Mouse (Mus musculus) embryo, embryonic 10.5 days (tissue): ENCODE results near the gene Hist1h3g.

Experiments
- DNase-seq: peaks from one replicate; pipeline ENCODE4 v3.0.0-alpha.2; 2015; ENCODE audit warnings: low spot score

Gene Hist1h3g

DNA sequence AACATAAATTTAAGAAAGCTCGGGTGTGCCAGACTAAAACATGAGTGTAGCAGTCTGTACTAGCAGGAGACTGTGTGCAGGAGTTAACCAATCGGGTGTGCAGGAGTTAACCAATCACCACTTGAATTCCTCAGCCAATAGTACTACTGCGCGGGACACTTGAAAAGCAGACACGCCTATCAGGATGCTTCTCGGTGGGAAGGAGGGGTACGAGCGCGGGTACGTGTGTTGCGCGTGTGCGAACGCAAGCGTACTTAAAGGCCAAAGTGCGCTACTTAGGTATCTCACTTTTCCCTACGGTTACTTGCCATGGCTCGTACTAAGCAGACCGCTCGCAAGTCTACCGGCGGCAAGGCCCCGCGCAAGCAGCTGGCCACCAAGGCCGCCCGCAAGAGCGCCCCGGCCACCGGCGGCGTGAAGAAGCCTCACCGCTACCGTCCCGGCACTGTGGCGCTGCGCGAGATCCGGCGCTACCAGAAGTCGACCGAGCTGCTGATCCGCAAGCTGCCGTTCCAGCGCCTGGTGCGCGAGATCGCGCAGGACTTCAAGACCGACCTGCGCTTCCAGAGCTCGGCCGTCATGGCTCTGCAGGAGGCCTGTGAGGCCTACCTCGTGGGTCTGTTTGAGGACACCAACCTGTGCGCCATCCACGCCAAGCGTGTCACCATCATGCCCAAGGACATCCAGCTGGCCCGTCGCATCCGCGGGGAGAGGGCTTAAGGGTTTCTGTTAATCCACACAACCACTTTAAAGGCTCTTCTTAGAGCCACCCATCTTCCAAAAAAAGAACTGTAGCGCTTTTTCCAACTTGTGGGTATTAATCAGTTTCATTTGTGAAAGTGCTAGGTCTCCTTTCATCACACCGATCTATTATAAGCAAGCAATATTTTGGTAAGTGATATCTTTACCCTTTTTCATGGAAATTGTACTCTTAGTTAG is at the start of gene Hist1h3g:
Gene Hist1h3g (plus strand): TSS at position 286 of the 939 bp plus-strand sequence.
- DNase-seq, result peak; percentile 98

DNA sequence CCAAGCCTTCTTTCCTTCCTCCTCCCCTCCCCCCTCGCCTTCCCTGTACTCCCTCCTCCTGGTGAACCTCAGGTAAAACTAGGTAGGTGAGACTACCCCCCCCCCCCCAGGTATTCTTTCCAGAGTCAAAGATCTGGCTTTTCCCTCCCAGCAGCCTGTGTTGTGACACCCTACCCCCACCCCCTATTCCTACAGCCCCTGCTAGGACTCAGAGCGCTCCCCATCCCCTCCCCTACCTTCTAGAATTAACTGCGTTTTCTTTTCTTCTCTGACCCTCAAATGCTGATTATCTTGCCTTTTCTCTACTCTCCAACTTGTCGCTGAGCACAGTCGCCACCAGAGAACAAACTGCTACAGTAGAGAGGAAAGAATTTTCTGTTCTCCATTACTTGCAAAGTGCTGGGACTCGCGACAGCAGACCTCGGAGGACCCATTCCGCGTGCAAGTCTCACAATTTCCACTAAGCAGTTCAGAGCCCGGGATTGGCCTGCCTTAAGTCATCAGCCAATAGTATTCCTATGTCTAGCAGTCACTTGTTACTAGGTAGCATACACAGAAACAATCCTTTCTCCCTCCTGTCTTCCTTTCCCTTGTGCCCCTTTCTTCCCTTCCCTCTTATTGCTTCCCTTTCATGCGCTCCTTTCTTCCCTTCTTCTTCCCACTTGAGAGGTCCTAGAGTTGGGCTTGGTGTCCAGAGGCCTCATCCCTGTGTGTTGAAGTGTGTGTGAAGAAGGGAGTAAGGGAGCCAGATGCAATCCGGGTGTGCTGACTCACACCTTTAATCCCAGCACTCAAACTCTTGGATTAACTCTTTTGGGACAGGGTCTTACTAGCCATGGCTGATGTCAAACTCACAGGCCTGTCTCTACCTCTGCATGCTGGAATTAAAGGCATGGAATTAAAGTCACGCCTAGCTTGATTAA is 46.6 kb upstream of the Hist1h3g start, which contains the start of gene Btn2a2:
Gene Btn2a2 (minus strand): TSS at position 458 of the 923 bp plus-strand sequence.
- DNase-seq, result peak; percentile 89

DNA sequence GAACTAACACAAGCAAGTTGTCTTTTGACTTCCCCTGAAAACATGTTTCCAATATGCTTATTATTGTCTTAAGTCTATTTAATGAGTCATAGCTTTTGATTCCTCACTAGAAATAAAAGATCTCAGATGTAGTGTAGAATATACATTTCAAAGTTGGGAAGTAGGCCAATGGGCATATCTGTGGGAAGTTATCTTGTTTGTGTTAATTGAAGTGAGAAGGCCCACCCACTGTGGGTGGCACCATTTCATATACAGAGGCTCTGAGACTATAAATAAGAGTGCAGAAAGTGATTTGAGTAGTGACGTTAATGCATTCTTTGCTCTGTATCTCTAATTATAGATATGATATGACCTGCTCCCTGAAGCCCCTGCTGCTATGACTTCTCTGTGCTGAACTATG is 44.4 kb upstream of the Hist1h3g start:
- no peak for DNase-seq

DNA sequence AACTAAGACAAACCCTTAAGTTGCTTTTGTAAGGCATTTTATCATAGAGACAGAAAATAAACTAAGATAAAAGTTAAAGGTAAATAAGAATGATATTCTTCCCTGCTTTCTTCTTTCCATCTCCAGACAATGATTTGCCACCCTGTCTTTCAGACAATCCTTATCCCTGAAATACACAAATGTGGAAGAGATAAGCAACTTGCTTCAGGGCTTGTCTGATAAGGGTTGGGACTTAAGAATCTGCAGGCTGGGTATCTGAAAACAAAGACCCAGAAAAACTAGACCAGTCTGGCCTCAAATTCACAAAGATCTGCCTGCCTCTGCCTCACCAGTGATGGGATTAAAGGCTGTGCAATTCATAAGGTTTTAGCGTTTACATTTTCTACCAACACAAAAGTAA is 44.0 kb upstream of the Hist1h3g start:
- DNase-seq, result no peak

DNA sequence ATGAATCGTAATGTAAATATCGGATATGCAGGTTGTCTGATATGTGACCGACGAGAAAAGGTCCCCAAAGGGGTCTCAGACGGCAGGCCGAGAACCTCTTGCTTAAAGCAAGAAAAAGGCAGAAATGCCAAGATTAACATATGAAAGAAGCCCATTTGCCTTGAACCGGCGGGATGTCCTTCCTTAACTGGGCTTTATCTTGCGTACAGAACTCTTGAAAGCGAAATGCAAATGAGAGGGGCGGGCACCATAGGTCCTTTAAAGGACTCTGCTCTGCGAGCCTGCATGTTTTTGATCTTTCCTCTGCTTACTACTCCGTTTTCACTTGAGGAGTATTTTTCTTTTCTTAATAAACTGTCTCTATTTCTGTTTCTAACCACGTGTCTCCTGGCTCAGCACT is 43.2 kb upstream of the Hist1h3g start:
- DNase-seq, result peak; percentile 77

DNA sequence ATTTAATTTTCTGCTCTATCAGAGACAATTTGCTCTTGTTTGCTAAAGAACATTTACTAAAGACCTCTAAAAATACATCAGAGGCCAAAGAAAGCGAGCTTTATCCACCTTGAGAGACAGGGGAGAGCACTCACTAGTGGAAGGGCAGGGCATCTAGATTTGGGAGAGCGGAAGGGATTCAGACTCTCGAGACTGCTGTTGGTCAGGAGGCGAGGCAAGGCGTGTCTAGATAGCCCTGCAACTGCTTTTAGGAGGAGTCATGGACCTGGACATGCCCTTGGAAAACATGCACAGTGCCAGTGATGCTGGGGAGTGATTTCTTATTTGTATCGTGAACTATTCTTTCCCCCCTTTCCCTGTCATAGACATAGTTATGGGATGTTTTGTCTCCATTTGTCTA is 39.7 kb upstream of the Hist1h3g start:
- no peak for DNase-seq

DNA sequence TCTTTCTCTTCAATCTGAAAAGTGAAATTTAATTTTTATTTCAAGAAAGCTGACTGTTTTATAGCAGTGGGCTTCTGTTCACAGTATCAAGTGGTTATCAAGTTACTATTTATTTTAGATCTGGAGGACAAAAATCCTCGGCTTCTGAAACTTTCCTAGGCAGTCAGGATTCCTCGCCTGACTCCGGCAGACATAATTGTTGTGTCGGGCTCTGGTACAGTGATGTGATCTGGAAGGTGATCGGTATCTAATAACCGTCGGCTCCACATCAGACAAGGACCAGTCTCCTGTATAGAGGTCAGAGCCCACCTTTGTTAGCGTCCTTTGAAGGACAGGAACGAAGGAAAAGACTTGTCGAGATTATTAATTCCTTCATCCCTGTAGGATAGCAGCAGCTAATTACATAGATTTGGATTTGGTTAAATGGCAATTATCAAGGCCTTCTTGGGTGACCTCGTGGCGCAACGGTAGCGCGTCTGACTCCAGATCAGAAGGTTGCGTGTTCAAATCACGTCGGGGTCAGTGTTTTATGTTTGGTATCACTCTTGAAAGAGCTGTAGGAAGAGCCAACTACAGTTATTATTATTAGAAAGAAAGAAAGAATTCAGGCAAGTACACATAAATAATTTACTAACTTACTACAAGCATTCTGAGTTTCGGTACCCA is 37.4 kb upstream of the Hist1h3g start:
- peak; percentile 89 for DNase-seq

DNA sequence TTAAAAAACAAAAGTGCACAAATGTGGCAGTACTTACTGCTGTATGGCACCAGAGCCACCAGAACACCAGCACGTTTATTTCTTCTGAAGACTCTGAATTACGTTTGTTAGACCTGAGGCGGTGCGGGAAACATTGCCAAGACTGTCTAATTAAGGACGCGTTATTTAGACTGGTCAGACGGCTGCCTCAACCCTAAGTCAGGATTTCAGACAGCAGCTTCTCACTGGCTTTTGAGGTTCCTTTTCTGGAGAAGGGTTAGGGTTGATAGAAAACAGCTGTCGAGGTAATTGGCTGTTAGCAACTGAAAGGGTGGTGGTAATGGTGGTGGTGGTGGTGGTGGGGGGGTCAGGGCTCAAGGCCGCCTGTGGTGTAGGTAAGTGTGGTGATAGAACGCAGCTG is 36.6 kb upstream of the Hist1h3g start:
- peak; percentile 67 for DNase-seq

DNA sequence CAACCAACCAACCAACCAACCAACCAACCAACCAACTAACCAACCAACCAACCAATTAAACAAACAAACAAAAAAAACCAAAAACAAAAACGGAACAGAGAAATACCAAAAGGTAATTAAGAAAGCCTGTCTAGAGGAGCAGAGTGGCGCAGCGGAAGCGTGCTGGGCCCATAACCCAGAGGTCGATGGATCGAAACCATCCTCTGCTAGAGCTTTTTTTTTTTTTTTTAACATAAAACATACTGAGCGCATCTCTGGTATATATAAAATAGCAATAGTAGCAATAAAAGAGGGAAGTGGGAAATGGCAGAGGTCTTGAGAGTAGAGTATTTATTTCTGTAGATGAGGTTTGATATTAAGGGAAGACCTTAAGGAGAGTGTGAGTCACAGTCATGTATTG is 35.3 kb upstream of the Hist1h3g start:
- peak; percentile 52 for DNase-seq

DNA sequence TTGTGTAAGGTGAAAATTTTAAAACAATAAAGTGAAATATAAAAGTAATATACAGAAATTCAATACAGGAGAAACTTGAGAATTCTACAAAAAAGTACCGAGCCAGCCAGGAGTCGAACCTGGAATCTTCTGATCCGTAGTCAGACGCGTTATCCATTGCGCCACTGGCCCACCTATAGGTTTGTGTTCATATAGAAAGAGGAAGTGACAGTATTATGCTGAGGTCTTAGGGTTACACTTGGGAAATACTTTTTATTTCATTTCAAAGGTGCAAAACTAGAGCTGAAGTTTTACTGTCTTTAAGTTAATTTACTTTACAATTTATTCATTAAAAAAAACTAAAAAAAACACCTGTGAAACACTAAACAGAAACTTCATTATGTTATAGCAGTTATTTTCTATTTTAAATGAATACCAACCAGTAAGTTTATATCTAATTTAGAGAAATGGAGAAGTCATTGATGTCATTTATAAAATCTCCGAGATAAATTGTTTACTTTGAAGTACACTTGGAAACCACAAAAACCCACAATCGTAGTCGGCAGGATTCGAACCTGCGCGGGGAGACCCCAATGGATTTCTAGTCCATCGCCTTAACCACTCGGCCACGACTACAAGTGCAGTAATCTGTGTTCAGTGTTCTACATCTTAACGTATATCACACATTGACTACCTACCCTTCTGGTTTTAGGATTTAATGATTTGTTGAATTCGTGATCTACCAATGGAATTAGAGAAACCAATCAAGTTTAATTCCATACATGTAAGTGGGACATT is 34.6 kb upstream of the Hist1h3g start:
- DNase-seq, result peak; percentile 96

DNA sequence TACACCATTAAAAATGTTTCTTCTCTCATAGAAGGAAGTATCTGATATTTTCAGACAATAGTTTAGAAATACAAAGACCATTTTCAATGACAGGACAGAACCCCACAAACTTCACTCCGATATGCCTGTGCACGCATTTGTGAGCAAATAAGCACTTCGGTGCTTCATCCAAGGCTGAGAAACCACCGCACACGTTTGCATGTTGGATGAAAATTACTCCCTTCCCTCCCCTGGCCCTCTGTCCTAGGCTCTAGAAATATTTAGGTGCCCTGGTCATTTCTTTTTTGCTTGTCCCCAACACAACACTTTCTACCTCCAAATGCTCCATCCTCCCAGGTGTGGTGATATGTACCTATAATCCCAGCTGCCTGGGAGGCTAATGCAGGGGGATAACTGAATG is 33.7 kb upstream of the Hist1h3g start:
- no peak for DNase-seq

DNA sequence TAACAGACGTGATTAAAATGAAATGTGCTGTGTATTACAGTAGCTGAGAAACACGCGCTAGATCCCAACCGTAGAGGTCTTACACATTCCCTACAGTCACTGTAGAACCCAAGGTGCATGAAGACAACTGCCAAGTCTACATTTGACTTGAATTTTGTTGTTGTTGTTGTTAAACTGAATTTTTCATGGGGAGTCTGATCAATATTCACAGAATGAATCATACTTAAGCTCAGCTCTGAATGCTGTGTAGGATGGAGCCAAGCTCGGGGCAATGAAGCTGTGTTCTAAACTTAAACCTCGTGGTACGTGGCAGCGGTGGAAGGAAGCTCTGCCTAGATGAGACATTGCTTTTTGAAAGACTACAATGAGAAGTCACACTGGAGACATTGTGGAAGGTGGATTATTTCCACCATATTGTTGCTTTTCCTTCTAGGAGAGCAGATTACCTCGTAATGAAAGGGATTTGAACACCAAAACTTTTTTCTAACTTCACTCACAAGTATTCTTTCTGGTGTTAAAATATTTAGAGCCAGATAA is 33.1 kb upstream of the Hist1h3g start:
- DNase-seq, result no peak

DNA sequence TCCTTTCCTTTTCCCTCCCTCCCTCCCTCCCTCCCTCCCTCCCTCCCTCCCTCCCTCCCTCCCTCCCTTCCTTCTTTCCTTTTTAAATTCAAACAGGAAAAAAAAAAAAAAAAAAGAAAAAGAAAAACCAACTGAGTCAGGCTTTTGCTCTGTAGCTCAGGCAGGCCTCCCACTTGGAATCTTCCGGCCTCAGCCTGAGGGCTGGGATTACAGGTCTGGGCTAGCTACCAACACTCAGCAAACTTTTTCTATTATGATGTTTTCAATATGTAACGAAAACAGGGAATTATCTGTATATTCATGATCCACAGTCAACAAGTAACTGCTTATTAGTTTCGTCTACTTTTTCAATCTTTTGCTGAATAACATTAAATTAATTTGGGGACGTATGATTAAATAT is 32.3 kb upstream of the Hist1h3g start:
- DNase-seq, result no peak

DNA sequence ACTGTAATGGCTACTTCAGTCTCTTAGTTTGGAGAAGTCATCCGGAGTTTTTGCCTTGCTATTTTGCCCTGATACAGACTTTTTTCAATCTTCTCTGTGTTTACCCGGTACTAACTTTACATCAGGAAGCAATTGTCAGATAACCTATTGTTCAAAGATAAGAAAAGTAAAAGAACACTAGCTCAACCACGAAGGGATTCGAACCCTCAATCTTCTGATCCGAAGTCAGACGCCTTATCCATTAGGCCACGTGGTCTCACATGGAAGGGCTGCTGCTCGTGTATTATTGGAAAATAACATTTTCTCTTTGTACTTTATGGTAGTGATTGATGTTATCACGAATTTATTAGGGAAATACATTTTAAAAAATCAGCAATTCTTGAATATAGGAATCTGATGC is 31.4 kb upstream of the Hist1h3g start:
- peak; percentile 94 for DNase-seq

DNA sequence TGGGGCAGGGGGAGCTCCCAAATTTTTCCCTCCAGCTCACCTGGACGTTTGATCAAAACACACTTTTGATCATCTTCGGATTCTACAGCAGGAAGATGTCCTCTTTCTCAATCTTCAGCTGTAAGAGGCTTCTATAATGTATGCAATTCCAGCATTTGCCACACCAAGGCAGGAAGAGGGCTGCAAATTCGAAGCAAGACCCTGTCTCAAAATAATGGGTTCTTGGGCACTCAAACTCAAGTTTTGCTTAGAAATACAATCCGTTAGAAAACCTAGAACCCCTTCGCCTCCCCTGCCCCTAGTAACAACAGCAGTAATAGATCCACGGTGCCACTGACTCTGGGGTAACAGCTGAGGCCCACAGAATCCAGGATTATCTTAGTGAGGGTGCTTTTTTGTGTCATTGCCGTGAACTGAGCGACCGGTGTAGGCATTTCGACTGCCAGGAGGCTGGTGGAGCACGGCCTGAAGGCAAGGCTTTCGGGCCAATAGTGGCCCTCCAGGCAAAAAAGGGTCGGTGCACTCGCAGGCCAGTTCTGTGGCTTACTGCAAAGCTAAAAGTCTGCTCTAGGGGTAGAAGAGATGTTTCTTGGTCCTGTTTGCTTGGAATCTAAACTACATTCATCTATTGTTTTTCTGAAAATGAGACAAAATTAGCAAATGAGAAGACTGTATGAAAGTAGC is 29.4 kb upstream of the Hist1h3g start:
- DNase-seq, result peak; percentile 65

DNA sequence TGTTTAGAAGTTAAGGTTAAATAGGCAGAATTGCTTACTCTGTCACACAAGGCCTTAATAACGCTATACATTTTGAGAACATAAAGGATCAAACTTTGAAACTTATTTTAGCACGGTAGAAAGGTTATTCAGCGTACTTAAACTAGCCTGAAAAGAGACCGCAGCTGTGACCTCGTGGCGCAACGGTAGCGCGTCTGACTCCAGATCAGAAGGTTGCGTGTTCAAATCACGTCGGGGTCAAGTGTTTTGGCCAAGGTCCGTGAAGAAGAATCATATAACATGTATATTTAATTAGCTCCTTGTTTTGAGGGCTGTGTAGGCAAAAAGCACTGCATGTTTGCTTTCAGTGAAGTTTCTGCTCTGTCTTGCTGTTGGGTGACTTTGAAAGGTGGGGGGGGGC is 28.9 kb upstream of the Hist1h3g start:
- peak; percentile 89 for DNase-seq

DNA sequence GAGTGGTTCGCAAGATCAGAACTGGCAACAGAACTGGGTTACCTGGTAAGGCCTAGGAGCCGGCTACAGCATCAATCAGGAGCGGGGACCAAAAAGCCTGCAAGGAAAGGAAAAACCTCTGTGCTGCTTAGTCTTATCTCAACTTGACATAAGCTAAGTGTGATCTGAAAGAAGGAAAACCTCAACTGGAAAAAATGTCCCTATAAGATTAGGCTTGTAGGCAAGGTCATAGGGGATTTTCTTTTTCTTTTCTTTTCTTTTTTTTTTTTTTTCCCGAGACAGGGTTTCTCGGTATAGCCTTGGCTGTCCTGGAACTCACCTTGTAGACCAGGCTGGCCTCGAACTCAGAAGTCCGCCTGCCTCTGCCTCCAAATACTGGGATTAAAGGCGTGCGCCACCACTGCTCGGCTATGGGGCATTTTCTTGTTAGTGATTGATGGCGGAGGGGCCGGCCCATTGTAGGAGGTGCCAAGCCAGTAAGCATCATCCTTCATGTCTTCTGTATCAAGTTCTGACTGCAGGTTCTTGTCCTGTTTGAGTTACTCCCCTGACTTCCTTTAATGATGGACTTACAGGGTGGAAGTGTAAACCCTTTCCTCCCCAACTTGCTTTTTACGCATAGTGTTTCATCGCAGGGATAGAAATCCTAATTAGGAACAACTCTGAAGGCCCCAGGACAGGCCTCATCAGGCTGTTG is 28.3 kb upstream of the Hist1h3g start:
- peak; percentile 77 for DNase-seq

DNA sequence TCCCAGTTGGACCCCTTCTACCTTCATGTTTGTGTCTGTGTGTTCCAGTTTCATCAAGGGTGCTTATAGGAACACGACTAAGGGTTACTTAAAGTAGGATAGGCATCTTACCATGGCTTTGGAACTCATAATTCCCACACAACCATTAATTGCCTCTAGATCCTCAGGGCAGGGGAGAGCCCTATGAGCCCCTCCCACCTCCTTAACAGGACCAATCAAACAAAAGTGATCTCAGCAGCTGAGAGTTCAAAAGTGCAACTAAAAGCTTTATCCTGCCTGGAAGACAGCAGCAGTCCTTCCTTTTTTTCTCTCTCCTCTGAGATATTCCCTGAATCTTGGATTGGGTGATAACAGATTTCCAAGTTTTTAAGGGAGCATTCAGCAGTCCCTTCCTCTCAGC is 25.1 kb upstream of the Hist1h3g start:
- DNase-seq, result peak; percentile 45

DNA sequence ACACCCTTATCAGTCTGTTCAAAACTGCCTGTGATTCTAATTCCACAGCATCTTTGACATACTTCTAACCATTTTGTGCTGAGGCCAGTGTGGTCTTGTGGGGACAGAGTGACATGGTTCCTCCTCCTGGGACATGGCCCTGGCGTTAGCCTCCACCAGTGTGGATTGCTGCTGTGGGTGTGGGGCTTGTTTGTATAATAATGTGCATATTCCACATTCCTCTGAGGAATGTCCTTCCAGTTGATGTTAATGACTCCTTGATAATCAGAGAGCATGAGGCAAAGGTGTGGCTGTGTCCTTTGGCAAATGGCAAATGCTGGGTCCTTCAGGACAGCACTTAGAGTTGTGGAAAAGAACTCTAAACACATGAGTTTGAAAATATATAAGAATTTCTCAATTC is 21.7 kb upstream of the Hist1h3g start:
- DNase-seq, result no peak

DNA sequence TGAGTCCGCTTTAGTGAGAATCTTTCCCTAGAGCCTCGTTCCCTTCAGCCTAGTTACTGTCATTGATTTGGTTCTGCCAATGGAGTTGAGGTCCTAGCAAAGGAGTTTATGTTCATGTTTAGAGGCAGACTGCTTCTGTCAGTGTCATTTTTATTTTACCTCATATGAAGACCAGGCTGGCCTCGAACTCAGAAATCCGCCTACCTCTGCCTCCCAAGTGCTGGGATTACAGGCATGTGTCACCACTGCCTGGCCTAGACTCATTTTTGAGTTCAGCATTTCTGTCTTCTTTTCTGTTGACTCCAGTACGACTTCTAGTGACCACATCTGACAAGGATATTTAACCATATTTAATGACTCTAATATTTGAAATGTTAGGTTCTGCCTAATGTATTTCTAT is 19.9 kb upstream of the Hist1h3g start:
- no peak for DNase-seq
